Mouse (Mus musculus): ENCODE data around the gene Gad1.

Gad1 gene

DNA sequence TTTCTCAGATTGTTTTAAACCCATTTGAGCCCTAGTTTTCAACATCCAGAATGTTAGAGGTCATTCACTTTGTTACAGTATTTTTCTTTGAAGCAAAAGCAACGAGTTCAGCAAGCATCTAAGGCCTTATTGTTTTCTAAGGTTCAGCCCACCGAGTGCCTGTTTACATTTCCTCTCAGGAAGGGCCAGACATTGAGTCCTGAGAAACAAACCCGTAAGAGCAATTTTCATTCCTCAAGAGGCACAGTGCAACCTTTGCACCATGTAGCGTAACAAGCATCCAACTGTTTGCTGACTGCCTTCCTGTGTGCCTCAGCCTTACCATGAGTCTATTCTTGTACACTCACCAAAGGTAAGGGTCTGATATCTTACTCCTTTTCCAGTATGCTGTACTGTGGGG, at the start of gene Gad1:
Gad1 (plus strand) TSS at position 301 of the 400 bp plus-strand sequence.
- no peak for DNase-seq (ENCODE audit: low spot score in 2 of 2)

DNA sequence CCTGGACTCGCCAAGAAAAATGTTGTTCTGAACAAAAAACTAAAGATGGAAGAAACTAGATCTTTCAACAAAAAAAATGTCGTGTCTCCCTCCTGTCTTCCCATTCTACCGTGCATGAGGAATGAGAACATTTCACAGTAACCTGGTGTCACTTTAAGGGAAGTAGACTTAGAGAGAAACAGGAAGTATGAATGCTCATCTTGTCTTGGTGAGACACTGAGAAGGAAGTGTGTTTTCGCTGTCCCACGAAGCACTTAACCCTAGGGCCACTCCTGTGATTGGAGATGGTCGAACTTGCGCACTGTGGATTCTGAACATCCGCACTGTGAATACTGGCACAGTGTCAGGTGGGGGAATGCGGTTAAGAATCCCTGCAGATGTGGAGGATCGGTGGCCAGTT, 49.4 kb upstream of the Gad1 start:
- DNase-seq (ENCODE audit: low spot score in 2 of 2) = no peak

- DNase-seq (ENCODE audit: low spot score in 2 of 2) = no peak
Observed at GRCm38 (mm10) chr2:70505229-70505628, 47.6 kb upstream of the Gad1 start.

DNA sequence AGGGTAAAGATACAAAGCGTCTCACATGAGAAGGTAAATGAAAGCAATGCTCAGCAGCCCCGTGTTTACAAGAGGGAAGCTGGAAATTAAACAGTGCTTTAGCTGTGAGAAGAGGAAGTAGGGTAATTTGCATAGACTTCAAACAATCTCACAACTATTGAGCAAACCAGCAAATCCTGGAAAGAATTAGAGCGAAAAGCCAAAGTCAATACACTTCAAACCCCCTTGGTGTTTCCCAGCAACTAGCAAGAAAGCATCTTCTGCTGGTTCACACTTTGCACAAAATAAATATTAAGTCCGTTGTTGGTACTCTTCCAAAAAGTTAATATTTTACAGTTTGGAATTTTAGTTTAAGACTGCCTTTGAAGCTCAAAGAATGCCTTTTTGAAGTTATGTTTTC, 47.0 kb upstream of the Gad1 start:
- no peak for DNase-seq (ENCODE audit: low spot score in 2 of 2)

DNA sequence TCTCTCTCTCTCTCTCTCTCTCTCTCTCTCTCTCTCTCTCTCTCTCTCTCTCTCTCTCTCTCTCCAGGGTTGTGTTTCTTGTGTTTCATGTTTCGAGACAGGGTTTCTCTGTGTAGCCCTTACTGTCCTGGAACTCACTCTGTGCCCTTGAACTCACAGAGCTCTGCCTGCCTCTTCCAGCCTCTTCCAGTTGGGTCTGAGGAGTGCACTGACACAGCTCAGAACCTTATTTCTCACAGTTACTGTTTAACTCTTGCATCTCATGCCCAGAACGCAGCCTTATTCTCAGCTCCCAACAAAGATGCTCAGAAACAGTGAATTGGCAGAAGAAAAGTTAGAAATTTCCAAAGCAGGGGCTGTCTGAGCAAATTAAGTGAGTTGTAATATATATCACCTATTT, 46.5 kb upstream of the Gad1 start:
- DNase-seq (ENCODE audit: low spot score in 2 of 2) = no peak

GRCm38 (mm10) chr2:70508496-70508895, 44.4 kb upstream of the Gad1 start, which contains the start of gene Erich2:
Gene Erich2, plus strand, starts transcription at chr2:70508819.
- DNase-seq (ENCODE audit: low spot score in 2 of 2) = no peak

GRCm38 (mm10) chr2:70509021-70509632, 43.7 kb upstream of the Gad1 start:
- DNase-seq (ENCODE audit: low spot score in 2 of 2) = peak in 1 of 2 experiments; percentile 3

DNA sequence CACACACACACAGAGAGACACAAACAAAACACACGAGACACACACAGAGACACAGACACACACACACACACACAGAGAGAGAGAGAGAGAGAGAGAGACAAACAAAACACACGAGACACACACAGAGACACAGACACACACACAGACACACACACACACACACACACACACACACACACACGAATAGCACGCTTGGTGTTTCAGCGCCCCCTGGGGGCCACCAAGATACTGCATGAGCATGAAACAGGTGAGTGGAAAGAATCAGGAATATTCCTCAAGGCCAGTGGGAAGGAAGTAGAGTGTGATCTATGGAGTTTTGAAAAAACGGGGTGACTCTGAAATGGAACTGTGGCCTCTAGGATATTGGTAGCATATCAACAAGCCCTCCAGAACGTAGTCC, 14.6 kb upstream of the Gad1 start:
- DNase-seq (ENCODE audit: low spot score in 2 of 2) = peak in 1 of 2 experiments; percentile 37

DNA sequence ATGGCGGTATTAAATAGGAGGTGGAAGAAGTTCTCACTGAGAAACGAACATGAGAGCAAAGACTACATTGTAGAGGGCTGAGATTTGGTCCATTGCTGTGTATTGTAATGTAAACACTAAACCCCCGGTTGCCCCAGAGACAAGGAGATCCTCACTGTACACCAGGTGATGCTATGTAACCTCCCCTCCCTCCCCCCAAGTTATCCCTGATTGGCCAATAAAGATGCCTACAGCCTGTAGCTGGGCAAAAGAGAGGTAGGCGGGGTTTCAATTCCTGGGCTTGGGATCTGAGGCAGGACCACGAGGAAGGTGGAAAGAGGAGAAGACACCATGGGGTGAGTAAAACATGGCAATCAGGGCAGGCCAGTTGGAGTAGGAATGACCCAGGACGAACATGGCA, 2.2 kb upstream of the Gad1 start:
- DNase-seq (ENCODE audit: low spot score in 2 of 2) = no peak

DNA sequence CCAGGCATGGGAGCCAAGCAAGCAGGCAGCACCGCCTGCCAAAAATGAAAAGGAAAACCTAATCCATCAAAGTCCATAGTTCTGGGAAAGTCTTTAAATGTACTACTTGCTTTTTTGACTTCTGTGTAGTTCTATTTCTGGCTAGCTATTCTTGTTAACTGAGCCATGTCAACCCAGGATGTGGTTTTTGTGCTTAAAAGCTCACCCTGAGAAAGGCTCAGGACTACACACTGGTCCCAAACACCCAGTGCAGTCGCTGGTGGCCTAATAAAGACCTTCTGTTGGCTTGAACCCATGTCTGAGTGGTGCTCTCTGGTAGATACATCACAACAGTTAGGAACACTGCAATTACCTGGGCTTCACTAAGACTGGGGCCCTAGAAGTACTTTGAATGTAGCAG, 1.4 kb upstream of the Gad1 start:
- DNase-seq (ENCODE audit: low spot score in 2 of 2) = no peak

DNA sequence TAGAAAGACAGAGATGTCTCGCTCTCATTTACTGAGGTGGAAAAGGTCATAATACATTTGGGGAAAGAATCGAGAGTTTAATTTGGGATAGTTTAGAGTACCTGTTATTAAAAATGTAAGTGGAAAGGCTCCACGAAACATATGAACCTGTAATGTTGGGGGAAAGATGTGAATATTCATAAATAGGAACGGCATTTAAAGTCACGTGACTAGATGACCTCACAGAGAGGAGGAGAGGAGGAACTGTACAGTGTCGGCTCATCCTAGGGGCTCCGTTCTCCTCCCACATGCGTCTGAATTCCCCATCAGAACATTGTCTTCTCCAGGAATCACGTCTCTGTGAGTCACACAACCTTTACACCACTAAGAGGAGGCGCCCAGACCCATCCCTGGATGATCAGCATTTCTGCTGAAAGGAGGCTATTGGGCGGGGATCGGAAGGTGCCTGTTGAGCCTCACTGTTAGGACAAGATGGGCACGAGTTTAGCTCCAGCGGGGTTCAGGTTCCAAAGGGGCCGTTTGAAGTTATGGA, 739 bp upstream of the Gad1 start:
- DNase-seq (ENCODE audit: low spot score in 2 of 2) = no peak

- peak in 1 of 2 experiments; percentile 39 for DNase-seq (ENCODE audit: low spot score in 2 of 2)
Observed at GRCm38 (mm10) chr2:70553826-70554225, 954 bp downstream of the Gad1 start.

GRCm38 (mm10) chr2:70558112-70558842, 5.4 kb downstream of the Gad1 start:
- DNase-seq (ENCODE audit: low spot score in 2 of 2) = peak; percentile 20 to 82

- DNase-seq (ENCODE audit: low spot score in 2 of 2) = peak in 1 of 2 experiments; percentile 59
Observed at GRCm38 (mm10) chr2:70558843-70559451, 6.1 kb downstream of the Gad1 start.

GRCm38 (mm10) chr2:70559520-70559919, 6.6 kb downstream of the Gad1 start:
- DNase-seq (ENCODE audit: low spot score in 2 of 2) = peak; percentile 17 to 89

DNA sequence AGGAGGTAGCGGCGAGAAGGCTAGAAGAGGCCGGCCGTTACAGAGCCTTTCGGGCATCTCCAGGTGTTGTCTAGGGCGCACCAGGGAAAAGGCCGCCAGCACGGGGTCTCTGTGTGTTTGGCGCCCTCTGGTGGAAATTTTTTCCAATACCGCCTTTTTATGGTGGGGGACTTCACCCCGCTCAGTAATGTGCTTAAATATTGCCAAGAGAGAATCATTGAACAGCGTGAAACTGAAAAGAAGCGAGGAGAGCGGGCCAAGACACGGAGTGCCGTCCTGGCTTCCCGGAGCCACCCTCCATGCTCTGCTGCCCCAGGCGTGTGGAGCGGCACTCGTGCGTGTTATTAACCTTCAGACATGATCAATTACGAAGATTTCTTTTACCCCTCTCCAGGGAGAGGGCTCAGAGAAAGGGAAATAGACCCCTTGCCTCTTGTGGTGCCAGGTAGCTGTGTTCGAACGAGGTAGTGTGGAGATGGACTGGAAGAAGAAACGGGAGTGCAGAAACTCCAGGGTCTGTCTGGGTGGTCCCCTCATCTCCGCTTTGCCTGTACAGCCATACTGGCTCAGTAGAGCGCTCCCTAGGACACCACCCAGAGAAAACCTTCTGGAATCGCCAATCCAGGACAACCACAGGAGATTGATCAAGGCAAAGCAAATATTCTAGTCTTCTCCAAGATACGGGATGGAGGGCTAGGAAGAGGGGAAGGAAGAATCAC, 8.4 kb downstream of the Gad1 start:
- peak in 1 of 2 experiments; percentile 49 for DNase-seq (ENCODE audit: low spot score in 2 of 2)

DNA sequence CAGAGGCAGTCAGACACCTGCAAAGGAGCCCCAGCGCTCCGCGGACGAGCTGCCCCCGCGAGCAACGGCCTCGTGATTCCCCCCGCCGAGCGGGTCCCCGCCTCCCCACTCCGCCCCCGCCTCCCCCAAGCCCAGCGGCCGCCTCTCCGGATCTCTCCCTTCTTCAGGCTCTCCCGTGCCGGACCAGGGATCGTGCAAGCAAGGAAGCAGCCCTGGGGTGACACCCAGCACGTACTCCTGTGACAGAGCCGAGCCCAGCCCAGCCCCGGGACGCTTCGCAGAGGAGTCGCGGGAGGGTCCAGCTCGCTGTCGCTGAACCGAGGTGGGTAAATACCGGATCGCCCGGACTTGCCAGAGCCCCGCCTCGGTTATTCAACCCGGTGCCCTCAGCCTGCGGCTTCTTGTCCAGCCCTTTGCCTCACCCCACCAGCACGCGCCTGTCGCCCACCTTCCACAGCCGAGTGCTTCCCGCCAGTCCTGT, 9.2 kb downstream of the Gad1 start:
- no peak for DNase-seq (ENCODE audit: low spot score in 2 of 2)

- DNase-seq (ENCODE audit: low spot score in 2 of 2) = no peak
Observed at GRCm38 (mm10) chr2:70562611-70562980, 9.7 kb downstream of the Gad1 start.

DNA sequence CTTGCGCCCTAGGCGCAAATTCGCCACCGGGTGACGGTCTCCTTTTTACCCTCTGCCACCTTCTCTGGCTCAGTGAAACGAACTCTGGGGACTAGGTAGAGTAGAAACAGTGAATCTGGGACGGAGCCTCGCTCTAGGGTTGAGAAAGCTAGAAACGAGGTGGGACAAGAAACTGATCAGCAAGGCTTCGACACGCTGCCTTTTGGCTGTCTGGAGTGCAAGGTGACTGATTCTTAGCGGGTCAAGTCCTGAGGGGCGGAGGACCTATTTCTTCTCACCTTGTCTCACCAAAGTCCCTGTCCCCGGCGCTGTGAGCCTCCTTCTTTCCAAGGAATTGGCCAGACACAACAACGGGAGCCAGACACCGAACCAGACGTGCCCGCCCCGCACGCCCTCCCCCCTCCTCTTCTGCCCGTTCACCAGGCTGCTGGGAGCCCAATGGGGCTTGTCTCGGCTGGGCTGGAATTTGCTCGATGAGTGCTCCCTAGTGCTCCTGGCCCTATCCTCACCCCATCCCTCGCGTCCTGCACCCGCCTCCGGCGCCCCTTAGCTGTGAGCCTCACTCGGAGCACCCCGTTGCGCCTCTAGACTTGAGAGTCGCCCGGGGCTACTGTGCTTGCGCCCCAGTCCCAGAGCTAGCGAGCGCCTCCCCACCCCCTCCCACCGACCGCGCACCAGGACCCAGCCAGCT, 10.3 kb downstream of the Gad1 start:
- DNase-seq (ENCODE audit: low spot score in 2 of 2) = no peak

DNA sequence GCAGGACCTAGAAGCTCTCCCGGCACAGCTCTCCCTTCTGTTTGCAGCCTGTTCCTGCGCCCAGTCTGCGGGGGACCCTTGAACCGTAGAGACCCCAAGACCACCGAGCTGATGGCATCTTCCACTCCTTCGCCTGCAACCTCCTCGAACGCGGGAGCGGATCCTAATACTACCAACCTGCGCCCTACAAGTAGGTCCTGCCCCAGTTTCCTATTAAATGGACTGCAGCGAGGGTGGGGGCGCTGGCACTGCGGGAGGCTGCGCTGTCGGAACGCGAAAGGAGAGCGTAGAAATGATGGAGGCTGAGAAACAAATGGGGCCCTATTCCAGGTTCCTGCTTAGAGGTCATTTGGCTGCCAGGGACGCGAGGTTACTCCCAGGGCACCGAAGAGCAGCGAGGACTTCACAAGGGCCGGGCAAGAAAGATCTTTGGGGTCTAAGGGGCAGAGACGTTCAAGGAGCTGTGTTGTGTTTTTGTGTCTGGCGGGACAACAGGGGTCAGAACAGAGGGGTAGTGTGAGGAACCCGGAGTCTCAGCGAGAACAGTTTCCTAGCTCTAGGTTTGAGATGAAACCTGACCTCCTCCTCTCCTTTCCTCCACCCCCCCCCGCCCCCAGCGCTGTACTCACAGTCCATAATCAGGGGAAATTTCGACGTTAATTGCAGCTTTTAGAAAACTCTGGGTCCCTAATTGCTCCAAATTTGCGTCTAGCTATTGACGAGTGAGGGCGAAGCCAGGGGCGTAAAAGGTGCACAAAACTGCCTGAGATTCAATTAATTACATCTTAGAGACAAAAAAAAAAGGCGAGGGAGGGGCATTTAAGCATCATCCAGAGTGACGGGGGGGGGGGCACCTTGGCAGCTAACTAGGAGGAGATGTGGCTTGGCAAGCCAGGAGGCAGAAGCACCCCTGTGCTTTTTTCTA, 11.1 kb downstream of the Gad1 start:
- DNase-seq (ENCODE audit: low spot score in 2 of 2) = no peak
